Mouse (Mus musculus): ENCODE data around the gene Samd14.

DNA sequence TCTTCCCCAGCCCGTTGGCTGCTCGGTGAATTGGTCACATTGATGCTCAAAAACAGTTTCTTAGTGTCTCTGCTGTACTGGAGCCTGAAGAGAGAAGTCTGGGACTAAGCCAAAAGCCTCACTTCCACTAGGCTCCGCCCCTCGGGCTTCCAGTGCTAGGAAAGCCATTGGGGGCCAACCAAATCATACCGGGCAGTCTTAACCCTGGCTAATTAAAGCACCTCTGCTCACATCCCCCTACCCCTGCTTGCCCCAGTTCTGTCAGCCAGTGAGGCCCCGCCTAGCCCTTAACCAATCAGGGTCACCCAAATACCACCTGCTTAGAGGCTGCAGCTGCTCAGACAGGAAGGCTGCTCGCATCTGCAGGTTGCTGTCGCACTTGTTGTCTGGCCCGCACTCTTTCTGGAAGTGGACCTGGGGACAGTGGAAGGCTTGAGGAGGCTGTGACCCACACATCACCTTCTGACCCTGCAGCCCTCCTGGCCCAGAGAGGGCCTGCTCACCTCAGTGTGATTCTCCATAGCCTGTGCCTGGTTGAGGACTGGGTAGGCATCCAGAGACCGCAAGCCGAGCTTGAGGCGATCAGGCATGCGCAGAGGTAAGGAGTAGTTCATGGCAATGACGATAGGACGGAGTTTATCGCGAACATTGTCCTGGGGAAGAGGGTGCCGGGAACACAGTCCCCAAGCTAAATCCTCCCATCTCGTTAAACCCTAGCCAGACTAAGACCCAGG lies 47.3 kb downstream of the Samd14 start:
- TF ChIP-seq POLR2A (IDR thresholded peaks at IDR 0.05; ENCODE audit: low read depth, low read length) (no peak), CTCF (IDR thresholded peaks at IDR 0.05; ENCODE audit: borderline replicate concordance, insufficient read depth, low read length) (no peak)

Data from embryonic fibroblast, embryonic 13.5 days (primary cell).